Mouse (Mus musculus) erythroid progenitor cell, adult 5-6 weeks (primary cell): ENCODE results near the gene Nfkb1. TPM values are rescaled to one million over a fixed set of nuclear protein-coding genes. Genes with fewer than 3 reads are reported as not detected.

Experiments used
- ATAC-seq: replicated peaks from 2 replicates; pipeline ENCODE4 v1.8.0; 2016; ENCODE audit warnings: moderate number of reproducible peaks, mild to moderate bottlenecking, moderate TSS enrichment, inconsistent platforms; ENCODE audit not compliant: poor library complexity, low FRiP score, severe bottlenecking
- total RNA-seq, 2 experiments: library from RNA; stranded (forward) in 1 of 2; stranded (reverse) in 1 of 2; fragments of 150-400 nt in 1 of 2; fragments of 186-747, 209-891 nt in 1 of 2; gene quantifications; 2 replicates each; pipeline versions ENCODE4 v1.2.3 to v1.2.4; 2015 to 2017; ENCODE audit warnings: low replicate concordance in 2 of 2

Gene Nfkb1
- total RNA-seq, 2 experiments from 2014 or later = 13.4 to 21.4 TPM

GRCm38 (mm10) chr3:135636454-135636853 is 54.9 kb downstream of the Nfkb1 start:
- ATAC-seq = peak; percentile 72

- ATAC-seq = no peak
Measured at GRCm38 (mm10) chr3:135635646-135636434, 55.5 kb downstream of the Nfkb1 start.

GRCm38 (mm10) chr3:135635030-135635429 is 56.3 kb downstream of the Nfkb1 start:
- no peak for ATAC-seq

DNA sequence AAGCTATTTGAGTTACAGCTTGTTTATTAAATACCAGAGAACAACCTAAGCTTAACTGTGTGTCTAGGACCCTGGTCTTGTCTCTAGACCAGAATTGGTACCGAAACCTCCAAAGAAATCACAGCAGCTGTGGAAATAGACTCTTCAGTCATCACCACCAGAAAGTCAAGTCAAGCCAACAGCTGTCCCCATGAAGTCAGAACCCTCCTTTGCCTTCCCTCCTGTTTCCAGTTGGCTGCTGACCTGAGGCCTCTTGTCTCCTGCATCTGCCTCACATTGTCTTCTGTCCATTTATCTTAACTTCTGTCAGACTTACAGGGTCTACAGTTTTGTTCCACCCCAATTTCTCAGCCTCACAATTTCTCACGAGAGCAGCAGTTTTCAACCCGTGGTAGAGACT is 57.1 kb downstream of the Nfkb1 start:
- ATAC-seq = no peak

DNA sequence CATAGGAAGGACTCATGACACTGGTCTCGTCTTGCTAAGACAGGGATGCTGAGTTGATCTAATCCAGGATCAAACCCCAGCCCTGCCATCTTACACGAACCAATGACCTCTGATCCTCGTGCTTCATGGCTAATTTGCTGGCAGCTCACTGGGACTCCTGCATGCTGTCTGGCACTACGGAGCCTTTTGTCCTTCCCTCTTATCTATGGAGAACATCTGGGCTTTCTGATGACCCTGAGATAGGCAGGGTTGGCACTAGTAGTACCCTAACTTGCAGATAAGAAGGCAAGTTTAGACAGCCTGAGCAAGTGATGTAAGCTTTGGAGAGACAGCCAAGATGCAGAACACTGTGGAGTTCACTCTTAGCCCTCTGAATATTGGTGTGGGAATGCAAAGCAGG is 59.5 kb downstream of the Nfkb1 start:
- no peak for ATAC-seq

- no peak for ATAC-seq
Measured at GRCm38 (mm10) chr3:135631096-135631457, 60.3 kb downstream of the Nfkb1 start.

DNA sequence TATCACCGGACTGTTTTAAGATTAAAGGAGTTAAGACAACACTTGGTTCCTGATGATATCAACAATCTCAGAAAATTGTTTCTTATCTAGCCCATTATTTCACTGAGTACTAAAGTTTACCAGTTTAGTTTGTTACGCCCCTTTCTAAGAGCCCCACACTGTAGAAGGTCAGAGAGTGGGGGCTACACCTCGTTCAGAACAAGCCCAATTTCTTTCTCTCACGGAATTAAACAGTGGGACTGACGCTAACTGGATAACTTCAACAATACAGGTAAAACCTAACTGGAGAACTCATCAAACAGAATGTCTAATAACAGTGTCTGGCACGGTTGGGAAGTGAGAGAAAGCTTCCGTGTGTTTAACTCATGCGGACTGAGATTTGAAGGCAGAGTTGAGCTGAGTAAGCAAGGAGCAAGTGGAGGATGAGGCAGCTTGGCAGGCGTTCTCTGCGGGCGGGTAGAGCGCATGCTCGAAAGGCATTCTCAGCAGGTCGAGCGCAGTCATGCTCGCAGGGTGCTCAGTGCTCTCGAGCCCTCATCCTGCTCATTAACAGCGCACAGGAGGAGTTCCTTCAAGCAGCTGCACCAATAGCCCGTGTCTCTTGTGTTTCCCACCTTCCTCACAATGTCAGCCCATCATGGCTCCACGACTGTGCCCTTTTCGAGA is 60.8 kb downstream of the Nfkb1 start:
- no peak for ATAC-seq

- no peak for ATAC-seq
Measured at GRCm38 (mm10) chr3:135629830-135630355, 61.5 kb downstream of the Nfkb1 start.

DNA sequence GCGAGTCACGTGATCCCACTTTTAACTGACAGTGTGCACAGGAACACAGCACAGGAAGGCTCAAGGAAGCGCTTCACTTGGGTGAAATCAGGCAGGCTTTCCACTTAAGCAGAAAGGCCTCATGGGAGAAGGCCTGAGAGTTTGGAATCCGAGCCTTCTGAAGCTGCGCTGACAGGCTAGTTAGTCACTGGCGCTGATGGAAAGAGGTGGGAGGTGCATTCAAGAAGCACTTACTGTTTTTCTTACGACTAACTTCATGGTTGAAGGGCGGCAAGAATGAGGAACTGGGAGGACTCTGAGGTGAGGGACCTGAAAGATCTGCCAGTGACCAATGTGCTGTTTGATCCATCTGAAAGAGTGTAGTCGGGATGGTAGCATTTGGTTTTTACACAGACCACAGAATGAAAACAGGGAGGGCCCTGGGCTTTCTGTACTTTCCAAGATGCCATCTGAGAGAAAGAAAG is 62.6 kb downstream of the Nfkb1 start:
- ATAC-seq = no peak

- no peak for ATAC-seq
Measured at GRCm38 (mm10) chr3:135628000-135628705, 63.2 kb downstream of the Nfkb1 start.

DNA sequence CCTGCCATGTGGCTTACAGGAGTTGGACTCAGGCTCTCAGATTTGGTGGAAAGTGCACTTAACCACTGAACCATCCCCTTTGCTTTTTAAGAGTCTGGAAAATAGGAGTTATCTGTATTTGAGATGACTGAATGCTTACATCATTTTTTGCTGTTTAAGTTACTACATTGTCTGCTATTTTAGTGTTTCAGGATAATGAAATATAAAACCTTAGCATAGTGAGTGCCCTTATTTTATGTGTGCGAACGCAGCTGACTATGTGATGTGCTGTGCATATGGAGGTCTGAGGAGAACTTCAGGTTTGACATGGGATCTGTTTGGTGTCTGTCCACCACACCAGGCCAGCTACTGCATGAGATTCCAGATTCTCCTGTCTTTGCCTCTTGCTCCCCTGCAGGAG is 66.1 kb downstream of the Nfkb1 start:
- ATAC-seq = no peak

- ATAC-seq = no peak
Measured at GRCm38 (mm10) chr3:135616730-135617129, 74.6 kb downstream of the Nfkb1 start.

DNA sequence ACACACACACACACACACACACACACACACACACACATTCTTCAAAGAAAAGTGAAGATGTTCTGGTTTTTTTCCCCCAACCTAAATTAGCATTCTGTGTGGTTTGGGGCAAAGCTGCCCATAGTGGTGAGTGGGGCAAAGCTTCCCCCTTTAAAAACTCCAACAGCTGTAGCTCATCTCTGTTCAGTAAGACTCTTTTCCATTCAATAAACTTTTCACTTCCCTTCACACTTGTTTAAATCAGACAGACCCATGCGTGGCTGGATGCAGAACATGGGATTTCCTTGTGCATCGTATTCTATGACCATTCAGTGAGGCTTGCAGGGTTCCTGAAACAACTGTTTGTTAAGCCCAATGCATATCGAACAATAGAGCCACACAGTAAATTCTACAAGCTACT is 77.0 kb downstream of the Nfkb1 start:
- ATAC-seq = no peak

DNA sequence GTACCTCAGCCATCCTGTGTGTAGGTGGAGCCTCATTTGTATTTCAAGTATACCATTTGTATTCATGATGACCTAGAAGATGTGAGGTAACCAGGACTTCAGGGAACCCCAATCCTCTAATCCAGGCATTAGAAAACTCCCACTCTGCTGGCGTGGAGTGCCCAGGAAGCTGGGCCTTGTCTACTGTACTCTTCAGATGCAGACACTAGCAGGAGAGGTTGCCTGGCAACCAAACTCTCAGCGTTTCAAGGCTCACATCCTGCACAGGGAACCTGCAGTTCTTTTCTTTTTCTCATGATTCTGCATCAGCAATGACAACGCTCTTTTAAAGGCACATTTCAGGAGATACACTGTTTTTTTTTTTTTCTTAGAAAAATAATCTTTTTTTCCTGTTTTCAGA is 81.1 kb downstream of the Nfkb1 start:
- no peak for ATAC-seq

DNA sequence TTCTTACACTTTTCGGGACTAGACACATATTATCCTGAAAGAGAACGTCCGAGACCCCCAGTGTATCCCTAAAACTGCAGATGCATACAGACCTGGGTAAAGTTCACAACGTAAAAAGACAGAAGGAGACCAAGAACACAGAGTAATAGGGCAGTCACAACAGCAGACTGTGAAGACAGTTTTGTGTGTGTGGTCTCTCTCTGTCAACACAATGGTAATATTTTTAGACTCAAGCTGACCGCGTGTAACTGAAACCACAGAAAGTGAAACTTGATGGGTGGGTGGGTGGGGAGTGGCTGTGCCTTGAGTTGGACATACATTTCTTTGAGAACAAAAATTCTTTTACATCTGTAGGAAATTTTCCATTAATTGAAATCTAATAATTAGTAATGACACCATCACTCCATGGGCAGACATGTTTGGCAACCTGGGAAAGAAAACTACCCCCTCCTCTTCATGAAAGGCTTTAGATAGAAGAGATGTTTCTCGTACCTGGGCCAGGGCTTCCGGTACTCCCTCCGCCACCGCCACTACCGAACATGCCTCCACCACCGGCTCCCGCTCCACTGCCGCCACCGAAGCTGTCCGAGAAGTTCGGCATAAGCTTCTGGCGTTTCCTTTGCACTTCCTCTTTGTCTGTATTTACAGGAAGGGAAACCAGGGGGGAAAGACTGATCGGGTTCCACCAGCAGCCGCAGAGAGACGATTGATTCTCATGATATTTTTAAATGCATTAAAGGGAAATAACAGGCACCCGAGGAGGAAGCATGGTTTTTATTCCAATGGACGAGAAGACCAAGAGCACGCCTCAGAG is 83.5 kb downstream of the Nfkb1 start:
- peak; percentile 47 for ATAC-seq

- ATAC-seq = peak; percentile 32
Measured at GRCm38 (mm10) chr3:135607021-135607420, 84.3 kb downstream of the Nfkb1 start.

DNA sequence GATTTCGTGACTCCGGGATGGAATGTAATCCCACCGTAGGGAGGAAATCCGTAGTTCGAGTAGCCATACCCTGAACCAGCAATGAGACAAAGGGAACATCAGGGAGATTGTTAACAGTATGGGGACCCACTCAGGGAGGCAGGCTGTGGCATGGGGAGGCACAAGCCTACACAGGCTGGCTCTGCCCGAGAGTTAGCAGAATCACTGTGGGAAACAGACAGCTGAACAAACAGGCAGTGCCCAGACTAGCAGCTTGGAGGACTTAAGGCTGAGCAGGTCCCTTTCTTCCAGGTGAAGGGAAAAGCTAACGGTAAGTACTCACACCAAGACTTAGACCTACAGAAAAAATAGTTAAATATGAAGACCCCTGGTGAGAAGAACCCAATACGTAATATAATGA is 84.8 kb downstream of the Nfkb1 start:
- no peak for ATAC-seq

GRCm38 (mm10) chr3:135605474-135605873 is 85.9 kb downstream of the Nfkb1 start:
- no peak for ATAC-seq

DNA sequence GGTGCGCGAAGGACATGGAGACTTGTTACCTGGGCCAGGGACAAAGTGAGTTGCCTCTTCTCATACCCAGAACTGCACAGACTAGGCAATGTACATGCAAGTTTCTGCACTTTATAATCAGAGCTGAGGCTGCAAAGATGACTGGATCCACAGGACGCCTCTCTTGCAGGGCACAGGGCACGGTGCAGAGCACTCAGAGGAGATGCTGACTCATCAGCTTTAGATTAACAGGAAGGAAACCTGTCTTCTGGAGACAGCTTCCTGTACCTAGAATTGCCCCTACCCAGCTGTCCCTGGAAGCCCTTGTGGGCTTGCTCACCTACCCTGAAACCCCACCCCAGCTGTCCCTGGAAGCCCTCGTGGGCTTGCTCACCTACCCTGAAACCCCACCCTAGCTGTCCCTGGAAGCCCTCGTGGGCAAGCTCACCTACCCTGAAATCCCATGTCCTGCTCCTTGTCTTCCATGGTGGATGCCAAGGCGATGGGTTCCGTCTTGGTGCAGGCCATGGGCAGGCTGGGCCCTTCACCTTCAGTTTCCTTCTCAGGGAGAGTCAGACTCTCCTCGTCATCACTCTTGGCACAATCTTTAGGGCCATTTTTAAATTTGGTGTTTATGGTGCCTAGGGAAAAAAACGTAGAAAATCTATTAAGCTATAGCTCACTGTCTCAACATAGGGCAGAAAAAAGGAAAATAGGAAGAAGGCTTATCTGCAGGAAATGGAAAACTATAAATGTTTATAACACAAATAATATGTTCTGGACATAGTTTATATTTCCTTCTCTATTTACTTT is 86.5 kb downstream of the Nfkb1 start:
- ATAC-seq = no peak
